Comparison of ENCODE assay signal across 29 mouse cellular contexts in the genomic region with DNA sequence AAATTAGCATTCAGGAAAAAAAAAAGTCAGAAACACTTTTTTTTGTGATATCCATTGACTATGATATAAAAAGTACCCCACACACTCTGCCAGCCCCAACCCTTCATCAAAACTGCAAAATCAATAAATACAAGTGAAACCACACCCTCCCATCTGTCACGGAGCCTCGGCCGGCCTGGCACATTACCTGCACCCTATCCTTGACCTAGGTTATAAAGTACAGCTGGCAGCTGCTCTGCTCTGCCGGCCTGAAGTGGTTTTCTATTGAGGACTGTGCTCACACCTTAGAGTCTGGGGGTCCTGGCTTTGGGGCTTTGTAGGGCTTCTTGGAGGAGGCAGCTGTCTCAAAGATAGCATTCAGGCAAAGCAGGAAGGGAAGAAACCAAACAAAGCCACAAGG.
DNase-seq lines count a peak whose midpoint lies in the region; ATAC-seq and TF ChIP-seq lines count a peak whose summit lies in the region.
"Had no signal": no experiment of that assay in that cellular context is flagged by ENCODE, and none has a peak within 500 bp of the region (broad histone marks: within the 10 kb centered on the region; RNA-seq: fewer than 3 reads in every experiment).

No protein-coding gene starts in this region.

- peak; percentile 46 for DNase-seq in kidney, adult 9 months
- peak; percentile 29 to 48 for DNase-seq in kidney, postnatal 25 days
- DNase-seq in cerebellum, adult 11 months, result no peak
- DNase-seq: adrenal gland, postnatal 10 days; adrenal gland, postnatal 36 days; B cell, adult 2 months; cerebellum, adult 11-12 months; cerebellum, adult 8-10 months; cerebellum, postnatal 36 days; embryo, embryonic 11 days; gastrocnemius, postnatal 10 days; gastrocnemius, postnatal 36 days; heart, adult 2 months; heart, postnatal 14 days; heart, postnatal 4 days had no signal

- no peak overlapping the region for H3K4me3 ChIP-seq in intestine, embryonic 15.5 days (replicated peaks)
- H3K4me3 ChIP-seq in intestine, postnatal 0 days (ENCODE audit: low read depth, low read length), result no peak overlapping the region
- H3K4me3 ChIP-seq in kidney, embryonic 16.5 days (ENCODE audit: low read length), result no peak overlapping the region
- no peak overlapping the region for H3K4me3 ChIP-seq in embryonic facial prominence, embryonic 13.5 days
- H3K4me3 ChIP-seq: erythroblast, embryonic 14.5 days; forebrain, embryonic 12.5 days; heart, adult 2 months; heart, embryonic 10.5 days; heart, embryonic 13.5 days had no signal

- TF ChIP-seq CTCF in intestine, postnatal 0 days (IDR thresholded peaks at IDR 0.05; ENCODE audit: low read depth), result no peak

- H3K27ac ChIP-seq in intestine, embryonic 15.5 days, result peak overlapping the region; percentile 33; the same call in 1 of the 2 replicates
- no peak overlapping the region for H3K27ac ChIP-seq in intestine, postnatal 0 days (ENCODE audit: low read depth, low read length)
- no peak overlapping the region for H3K27ac ChIP-seq in kidney, embryonic 16.5 days (ENCODE audit: low read length)
- peak overlapping the region; percentile 51; the same call in 1 of the 2 replicates for H3K27ac ChIP-seq in embryonic facial prominence, embryonic 13.5 days
- H3K27ac ChIP-seq: forebrain, embryonic 12.5 days; heart, adult 2 months; heart, embryonic 10.5 days; heart, embryonic 13.5 days; hindbrain, embryonic 14.5 days; hindbrain, postnatal 0 days had no signal

- WGBS in intestine, embryonic 15.5 days, result 40% methylated on average over 4 of the region's 4 CpGs
- 41% methylated on average over 4 of the region's 4 CpGs for WGBS in intestine, postnatal 0 days
- WGBS in kidney, embryonic 16.5 days, result 16% methylated on average over 4 of the region's 4 CpGs
- WGBS in embryonic facial prominence, embryonic 13.5 days, result 34% methylated on average over 4 of the region's 4 CpGs

- peak; percentile 65; the same call in 1 of the 2 replicates for ATAC-seq in intestine, embryonic 15.5 days
- no peak for ATAC-seq in intestine, postnatal 0 days
- no peak for ATAC-seq in kidney, embryonic 16.5 days (ENCODE audit: low FRiP score, low TSS enrichment)
- no peak for ATAC-seq in embryonic facial prominence, embryonic 13.5 days (ENCODE audit: insufficient number of reproducible peaks, insufficient read depth, low FRiP score, low TSS enrichment, low read depth)
- ATAC-seq: forebrain, embryonic 16.5 days; hindbrain, postnatal 0 days had no signal

- no peak overlapping the region for H3K9ac ChIP-seq in intestine, embryonic 15.5 days
- no peak overlapping the region for H3K9ac ChIP-seq in intestine, postnatal 0 days (ENCODE audit: low read depth, low read length)
- no peak overlapping the region for H3K9ac ChIP-seq in kidney, embryonic 16.5 days (replicated peaks; ENCODE audit: low read length)
- no peak overlapping the region for H3K9ac ChIP-seq in embryonic facial prominence, embryonic 13.5 days
- H3K9ac ChIP-seq: forebrain, embryonic 12.5 days; heart, embryonic 13.5 days; hindbrain, embryonic 14.5 days had no signal

- H3K4me2 ChIP-seq in intestine, embryonic 15.5 days (replicated peaks), result no peak overlapping the region
- no peak overlapping the region for H3K4me2 ChIP-seq in intestine, postnatal 0 days (replicated peaks; ENCODE audit: low read depth)
- H3K4me2 ChIP-seq in kidney, embryonic 16.5 days (replicated peaks; ENCODE audit: low read depth, low read length), result no peak overlapping the region
- no peak overlapping the region for H3K4me2 ChIP-seq in embryonic facial prominence, embryonic 13.5 days
- H3K4me2 ChIP-seq: forebrain, embryonic 12.5 days; heart, embryonic 13.5 days; hindbrain, embryonic 14.5 days had no signal

- H3K4me1 ChIP-seq in intestine, embryonic 15.5 days (replicated peaks), result no peaks in the 10 kb centered on the region
- H3K4me1 ChIP-seq in intestine, postnatal 0 days (replicated peaks; ENCODE audit: control insufficient read depth, insufficient read depth, low read length), result no peaks in the 10 kb centered on the region
- H3K4me1 ChIP-seq in kidney, embryonic 16.5 days (ENCODE audit: insufficient read depth, low read length), result peaks cover 9% of the 10 kb centered on the region; the same call in 1 of the 2 replicates
- peaks cover 19% of the 10 kb centered on the region for H3K4me1 ChIP-seq in embryonic facial prominence, embryonic 13.5 days
- H3K4me1 ChIP-seq: forebrain, embryonic 12.5 days; heart, embryonic 10.5 days; heart, embryonic 13.5 days had no signal

- no peaks in the 10 kb centered on the region for H3K9me3 ChIP-seq in intestine, embryonic 15.5 days
- H3K9me3 ChIP-seq in intestine, postnatal 0 days (ENCODE audit: control insufficient read depth), result no peaks in the 10 kb centered on the region
- H3K9me3 ChIP-seq in kidney, embryonic 16.5 days (ENCODE audit: low read length), result no peaks in the 10 kb centered on the region
- no peaks in the 10 kb centered on the region for H3K9me3 ChIP-seq in embryonic facial prominence, embryonic 13.5 days
- H3K9me3 ChIP-seq: forebrain, embryonic 12.5 days; G1E; heart, embryonic 10.5 days; heart, embryonic 13.5 days had no signal

- no peaks in the 10 kb centered on the region for H3K27me3 ChIP-seq in intestine, embryonic 15.5 days (replicated peaks)
- H3K27me3 ChIP-seq in intestine, postnatal 0 days (replicated peaks; ENCODE audit: control insufficient read depth, insufficient read depth, low read length), result no peaks in the 10 kb centered on the region
- peaks cover 8% of the 10 kb centered on the region; the same call in 1 of the 2 replicates for H3K27me3 ChIP-seq in kidney, embryonic 16.5 days (ENCODE audit: insufficient read depth, low read length)
- H3K27me3 ChIP-seq in embryonic facial prominence, embryonic 13.5 days, result no peaks in the 10 kb centered on the region
- H3K27me3 ChIP-seq: CH12.LX; forebrain, embryonic 12.5 days; heart, embryonic 13.5 days; Patski had no signal

- H3K36me3 ChIP-seq in intestine, embryonic 15.5 days, result no peaks in the 10 kb centered on the region
- no peaks in the 10 kb centered on the region for H3K36me3 ChIP-seq in intestine, postnatal 0 days (ENCODE audit: control insufficient read depth, insufficient read depth)
- no peaks in the 10 kb centered on the region for H3K36me3 ChIP-seq in kidney, embryonic 16.5 days (ENCODE audit: insufficient read depth, low read length)
- H3K36me3 ChIP-seq in embryonic facial prominence, embryonic 13.5 days, result no peaks in the 10 kb centered on the region
- H3K36me3 ChIP-seq: forebrain, embryonic 12.5 days; G1E; heart, embryonic 10.5 days; heart, embryonic 13.5 days had no signal

Comparison
In these comparisons a context has a peak if more than half of its experiments do, and no peak if none do; other contexts are left out.
1. H3K27ac ChIP-seq: peak in intestine, embryonic 15.5 days (single experiment) and embryonic facial prominence, embryonic 13.5 days (single experiment); none in intestine, postnatal 0 days (single experiment) and kidney, embryonic 16.5 days (single experiment).